Mouse (Mus musculus): ENCODE data around the gene Slc17a7. TPM values are rescaled to one million over a fixed set of nuclear protein-coding genes. Genes with fewer than 3 reads are reported as not detected.

Slc17a7 gene
- polyA plus RNA-seq, 2 experiments = 0.18 to 0.58 TPM

DNA sequence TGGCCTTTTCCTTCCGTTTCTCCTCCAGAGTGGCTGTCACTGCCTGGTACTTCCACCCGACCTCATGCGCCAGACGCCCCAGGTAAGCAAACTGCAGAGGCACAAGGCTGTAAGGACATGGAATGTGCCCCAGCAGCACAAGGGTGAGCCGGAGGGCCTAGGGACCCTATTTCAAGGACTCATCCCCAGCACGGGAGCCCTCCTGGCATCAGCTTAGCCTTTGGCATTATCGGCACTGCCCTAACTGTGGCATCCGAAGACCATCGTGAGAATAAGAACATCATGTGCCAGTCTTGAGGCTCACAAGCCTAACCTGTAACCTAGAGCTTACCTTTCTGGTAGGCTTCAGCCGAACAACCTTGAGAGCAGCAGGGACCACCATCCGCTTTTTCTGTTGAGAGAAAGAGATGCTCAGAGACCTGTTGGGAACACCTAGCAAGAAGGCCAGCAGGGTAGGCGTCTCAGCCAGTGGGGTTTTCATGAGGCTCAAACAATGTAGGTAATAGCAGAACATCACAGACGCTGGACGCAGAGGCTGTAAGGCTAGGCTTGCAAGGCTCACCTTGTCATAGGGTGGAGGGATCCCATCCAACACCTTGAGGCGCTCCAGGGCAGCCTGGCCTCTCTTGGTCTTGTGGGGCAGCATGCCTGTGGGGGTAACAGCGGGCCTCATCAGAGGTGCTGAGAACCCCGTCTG lies 37.5 kb upstream of the Slc17a7 start:
- H3K4me3 ChIP-seq (replicated peaks; ENCODE audit: low read length) = peak overlapping the region; percentile 96
- no peak for TF ChIP-seq POLR2A (IDR thresholded peaks at IDR 0.05; ENCODE audit: borderline replicate concordance, extremely low read depth, insufficient read depth, insufficient read length)
- DNase-seq (ENCODE audit: low spot score) = no peak
- no peak for ATAC-seq (ENCODE audit: low FRiP score, low read depth)
- peak overlapping the region; percentile 99 for H3K9ac ChIP-seq (ENCODE audit: low read depth, low read length, severe bottlenecking)
- H3K36me3 ChIP-seq (ENCODE audit: control insufficient read depth, insufficient read depth, low read length) = peaks cover 50% of the 10 kb centered on the region
- no peaks in the 10 kb centered on the region for H3K9me3 ChIP-seq (ENCODE audit: control insufficient read depth, low read length)
- peak overlapping the region; percentile 91 for H3K27ac ChIP-seq (replicated peaks; ENCODE audit: low read depth, low read length)
- H3K27me3 ChIP-seq (ENCODE audit: control insufficient read depth, insufficient read depth, low read length) = no peaks in the 10 kb centered on the region
- H3K4me2 ChIP-seq (replicated peaks; ENCODE audit: low read depth, low read length, severe bottlenecking) = peak overlapping the region; percentile 90
- H3K4me1 ChIP-seq (ENCODE audit: control insufficient read depth, insufficient read depth, low read length) = peaks cover 36% of the 10 kb centered on the region
- 76% methylated on average over 17 of the region's 17 CpGs for WGBS

DNA sequence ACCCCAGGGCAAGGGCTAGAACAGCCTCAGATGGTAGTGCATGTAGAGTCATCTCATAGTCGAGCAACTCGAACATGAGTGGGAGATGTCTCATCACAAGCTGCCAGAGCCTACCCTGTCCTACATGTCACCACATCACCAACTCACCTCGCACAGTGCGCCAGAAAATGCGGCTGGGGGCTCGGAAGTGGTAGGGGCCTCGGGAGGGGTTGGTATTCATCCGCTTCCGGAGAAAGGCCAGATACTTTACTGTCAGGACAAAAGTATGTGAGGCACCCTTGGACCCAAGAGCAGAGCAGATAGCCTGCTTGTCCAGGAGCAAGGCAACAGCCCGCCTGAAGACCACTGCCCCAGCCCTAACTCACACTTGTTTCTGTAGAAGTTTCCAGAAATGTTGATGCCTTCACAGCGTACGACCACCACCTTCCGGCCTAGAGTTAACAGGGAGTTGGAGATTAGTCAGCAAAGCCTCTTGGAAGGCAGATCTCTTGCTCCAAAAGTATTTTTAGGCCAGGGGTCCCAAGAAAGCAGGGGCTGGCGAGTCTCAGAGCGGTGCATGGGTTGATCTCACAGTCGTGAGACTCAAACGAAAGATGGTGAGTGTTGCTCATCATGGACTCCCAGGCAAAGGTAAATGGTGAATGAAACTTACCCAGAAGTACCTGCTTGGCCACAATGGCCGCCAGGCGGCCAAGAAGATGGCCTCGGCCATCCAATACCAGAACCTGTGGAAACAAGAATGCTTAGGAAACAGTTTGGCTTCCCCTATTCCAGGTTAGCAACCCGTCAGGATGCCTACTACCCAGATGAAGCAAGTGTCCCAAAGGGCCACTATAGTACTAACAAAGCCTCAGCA lies 36.7 kb upstream of the Slc17a7 start:
- Histone ChIP-seq H3K4me3 (replicated peaks; ENCODE audit: low read length) (peak overlapping the region; percentile 96), H3K4me1 (ENCODE audit: control insufficient read depth, insufficient read depth, low read length) (peaks cover 32% of the 10 kb centered on the region), H3K9me3 (ENCODE audit: control insufficient read depth, low read length) (no peaks in the 10 kb centered on the region), H3K27me3 (ENCODE audit: control insufficient read depth, insufficient read depth, low read length) (no peaks in the 10 kb centered on the region), H3K9ac (ENCODE audit: low read depth, low read length, severe bottlenecking) (peak overlapping the region; percentile 99), H3K4me2 (replicated peaks; ENCODE audit: low read depth, low read length, severe bottlenecking) (peak overlapping the region; percentile 90), H3K36me3 (ENCODE audit: control insufficient read depth, insufficient read depth, low read length) (peaks cover 43% of the 10 kb centered on the region), H3K27ac (replicated peaks; ENCODE audit: low read depth, low read length) (peak overlapping the region; percentile 91)
- TF ChIP-seq POLR2A (IDR thresholded peaks at IDR 0.05; ENCODE audit: borderline replicate concordance, extremely low read depth, insufficient read depth, insufficient read length) = no peak
- no peak for DNase-seq (ENCODE audit: low spot score)
- no peak for ATAC-seq (ENCODE audit: low FRiP score, low read depth)
- 48% methylated on average over 21 of the region's 21 CpGs for WGBS

DNA sequence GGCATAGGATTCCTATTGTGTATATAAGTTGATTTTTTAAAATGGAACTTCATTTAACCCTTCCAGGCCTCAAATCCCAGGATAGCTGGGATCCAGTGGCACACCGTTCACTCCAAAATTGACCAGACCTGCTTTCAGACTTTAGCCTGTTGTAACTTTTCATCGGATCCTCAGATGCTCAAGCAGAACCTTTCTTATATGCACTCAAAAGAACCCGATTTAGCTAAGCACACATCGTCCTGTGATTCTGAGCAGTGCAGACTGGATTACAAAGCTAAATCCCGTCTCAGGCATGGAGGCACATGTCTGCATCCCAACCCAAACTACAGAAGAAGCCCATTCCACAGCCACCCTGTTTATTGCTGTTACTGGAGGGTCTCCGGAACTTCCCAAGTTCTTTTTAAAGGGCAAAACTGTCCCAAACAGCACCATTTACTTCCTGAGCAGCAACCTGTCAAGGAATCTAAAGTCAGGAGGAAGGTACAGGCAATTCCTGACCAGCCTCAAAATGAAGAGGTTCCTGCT lies 36.0 kb upstream of the Slc17a7 start:
- peaks cover 31% of the 10 kb centered on the region for H3K4me1 ChIP-seq (ENCODE audit: control insufficient read depth, insufficient read depth, low read length)
- peaks cover 36% of the 10 kb centered on the region for H3K36me3 ChIP-seq (ENCODE audit: control insufficient read depth, insufficient read depth, low read length)
- DNase-seq (ENCODE audit: low spot score) (no peak), ATAC-seq (ENCODE audit: low FRiP score, low read depth) (no peak)
- 1% methylated on average over 6 of the region's 6 CpGs for WGBS
- peak overlapping the region; percentile 99 for H3K9ac ChIP-seq (ENCODE audit: low read depth, low read length, severe bottlenecking)
- H3K9me3 ChIP-seq (ENCODE audit: control insufficient read depth, low read length) = no peaks in the 10 kb centered on the region
- TF ChIP-seq POLR2A (IDR thresholded peaks at IDR 0.05; ENCODE audit: borderline replicate concordance, extremely low read depth, insufficient read depth, insufficient read length) = no peak
- H3K4me2 ChIP-seq (replicated peaks; ENCODE audit: low read depth, low read length, severe bottlenecking) = peak overlapping the region; percentile 90
- H3K4me3 ChIP-seq (replicated peaks; ENCODE audit: low read length) = peak overlapping the region; percentile 96
- no peaks in the 10 kb centered on the region for H3K27me3 ChIP-seq (ENCODE audit: control insufficient read depth, insufficient read depth, low read length)
- H3K27ac ChIP-seq (replicated peaks; ENCODE audit: low read depth, low read length) = peak overlapping the region; percentile 91

DNA sequence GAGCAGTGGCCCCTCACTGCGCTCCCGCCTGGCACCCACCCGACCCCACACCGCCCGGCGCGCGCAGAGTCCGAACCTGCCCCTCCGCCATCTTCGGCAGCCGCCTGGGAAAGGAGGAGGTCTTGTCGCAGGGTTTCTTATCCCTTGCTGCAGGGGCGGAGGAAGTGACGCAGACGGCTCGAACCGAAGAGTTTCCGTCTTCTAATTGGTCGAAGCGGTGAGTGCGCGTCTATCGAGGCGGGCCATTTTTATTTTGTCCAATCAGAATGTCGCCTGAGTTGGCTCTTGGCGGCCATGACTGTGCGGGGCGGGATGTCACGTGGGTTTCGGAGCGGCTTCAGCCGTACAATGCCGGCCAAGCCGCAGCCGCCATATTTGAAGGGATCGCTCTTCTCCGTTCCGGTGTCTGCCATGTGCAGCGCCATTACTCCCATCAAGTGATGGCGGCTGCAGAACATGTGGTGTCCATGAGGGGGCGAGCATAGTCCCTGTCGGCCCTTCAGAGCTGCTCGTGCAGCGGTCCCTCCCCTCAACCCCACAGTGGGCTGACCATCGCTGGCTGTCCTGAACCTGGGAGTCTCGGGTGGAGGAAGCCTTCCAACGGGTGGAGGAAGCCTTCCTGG lies 35.0 kb upstream of the Slc17a7 start, which contains the start of gene Rpl13a:
Gene Rpl13a, minus strand, starts transcription at position 138 of the 623 bp plus-strand sequence.
- TF ChIP-seq POLR2A (IDR thresholded peaks at IDR 0.05; ENCODE audit: borderline replicate concordance, extremely low read depth, insufficient read depth, insufficient read length) = peak; percentile 98
- peaks cover 26% of the 10 kb centered on the region for H3K4me1 ChIP-seq (ENCODE audit: control insufficient read depth, insufficient read depth, low read length)
- peak within 1 kb of the TSS; percentile 91 for H3K27ac ChIP-seq (replicated peaks; ENCODE audit: low read depth, low read length)
- DNase-seq (ENCODE audit: low spot score) = peak; percentile 99
- H3K9ac ChIP-seq (ENCODE audit: low read depth, low read length, severe bottlenecking) = peak within 1 kb of the TSS; percentile 99
- peak; percentile 93 for ATAC-seq (ENCODE audit: low FRiP score, low read depth)
- no peaks in the 10 kb centered on the region for H3K9me3 ChIP-seq (ENCODE audit: control insufficient read depth, low read length)
- H3K4me2 ChIP-seq (replicated peaks; ENCODE audit: low read depth, low read length, severe bottlenecking) = peak within 1 kb of the TSS; percentile 90
- peak within 1 kb of the TSS; percentile 96 for H3K4me3 ChIP-seq (replicated peaks; ENCODE audit: low read length)
- under 1% methylated on average over 39 of the region's 48 CpGs for WGBS
- H3K36me3 ChIP-seq (ENCODE audit: control insufficient read depth, insufficient read depth, low read length) = peaks cover 30% of the 10 kb centered on the region
- H3K27me3 ChIP-seq (ENCODE audit: control insufficient read depth, insufficient read depth, low read length) = no peaks in the 10 kb centered on the region

DNA sequence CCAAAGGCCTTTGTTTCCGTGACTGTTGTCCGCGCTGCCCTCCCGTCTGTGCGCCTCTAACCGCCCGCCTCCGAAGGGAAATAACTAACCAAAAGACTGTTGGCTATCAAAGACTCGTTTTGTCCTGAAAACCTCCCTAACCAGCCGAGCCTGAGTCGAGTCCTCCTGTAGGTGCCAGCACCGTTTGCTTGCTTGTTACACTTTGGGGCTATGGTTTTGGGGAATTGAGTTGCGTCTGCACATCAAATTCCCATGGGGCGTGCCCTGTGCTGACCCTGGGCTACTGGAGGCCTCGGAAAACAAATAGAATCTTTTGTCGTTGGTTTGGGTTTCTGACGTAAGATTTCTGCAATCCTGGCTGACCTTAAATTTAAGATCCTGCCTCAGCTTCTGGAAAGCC lies 34.4 kb upstream of the Slc17a7 start:
- 2% methylated on average over 17 of the region's 17 CpGs for whole genome bisulfite sequencing
- ATAC-seq (ENCODE audit: low FRiP score, low read depth) = 0 out of 2 replicates have a peak, but pooled peaks have one; percentile 0

More for the DNA sequence above, 34.4 kb upstream of the Slc17a7 start:
- no peaks in the 10 kb centered on the region for H3K27me3 ChIP-seq (ENCODE audit: control insufficient read depth, insufficient read depth, low read length)
- peak overlapping the region; percentile 57 for H3K4me2 ChIP-seq (replicated peaks; ENCODE audit: low read depth, low read length, severe bottlenecking)
- H3K4me3 ChIP-seq (replicated peaks; ENCODE audit: low read length) = peak overlapping the region; percentile 96
- H3K36me3 ChIP-seq (ENCODE audit: control insufficient read depth, insufficient read depth, low read length) = peaks cover 30% of the 10 kb centered on the region
- TF ChIP-seq POLR2A (IDR thresholded peaks at IDR 0.05; ENCODE audit: borderline replicate concordance, extremely low read depth, insufficient read depth, insufficient read length) = no peak
- no peak for DNase-seq (ENCODE audit: low spot score)
- peak overlapping the region; percentile 59 for H3K9ac ChIP-seq (ENCODE audit: low read depth, low read length, severe bottlenecking)
- peak overlapping the region; percentile 80 for H3K27ac ChIP-seq (replicated peaks; ENCODE audit: low read depth, low read length)
- no peaks in the 10 kb centered on the region for H3K9me3 ChIP-seq (ENCODE audit: control insufficient read depth, low read length)
- H3K4me1 ChIP-seq (ENCODE audit: control insufficient read depth, insufficient read depth, low read length) = peaks cover 26% of the 10 kb centered on the region
